Mouse (Mus musculus): Measurements from ENCODE around the gene Hgfac. TPM values are rescaled to one million over a fixed set of nuclear protein-coding genes. Genes with fewer than 3 reads are reported as not detected.

Hgfac gene
- total RNA-seq, 2 experiments from 2014 or later = 0.20 to 0.64 TPM

- DNase-seq = no peak
Observed at GRCm38 (mm10) chr5:35037438-35037837, 3.9 kb upstream of the Hgfac start.

GRCm38 (mm10) chr5:35042431-35043109 lies 1.3 kb downstream of the Hgfac start:
- no peak for DNase-seq

GRCm38 (mm10) chr5:35043110-35043451 lies 1.8 kb downstream of the Hgfac start:
- DNase-seq = peak; percentile 80 to 88

- no peak for DNase-seq
Observed at GRCm38 (mm10) chr5:35050541-35050940, 9.2 kb downstream of the Hgfac start.

GRCm38 (mm10) chr5:35054628-35055027 lies 13.3 kb downstream of the Hgfac start:
- DNase-seq = no peak

GRCm38 (mm10) chr5:35055076-35055475 lies 13.8 kb downstream of the Hgfac start:
- peak in 1 of 2 experiments; percentile 53 for DNase-seq

DNA sequence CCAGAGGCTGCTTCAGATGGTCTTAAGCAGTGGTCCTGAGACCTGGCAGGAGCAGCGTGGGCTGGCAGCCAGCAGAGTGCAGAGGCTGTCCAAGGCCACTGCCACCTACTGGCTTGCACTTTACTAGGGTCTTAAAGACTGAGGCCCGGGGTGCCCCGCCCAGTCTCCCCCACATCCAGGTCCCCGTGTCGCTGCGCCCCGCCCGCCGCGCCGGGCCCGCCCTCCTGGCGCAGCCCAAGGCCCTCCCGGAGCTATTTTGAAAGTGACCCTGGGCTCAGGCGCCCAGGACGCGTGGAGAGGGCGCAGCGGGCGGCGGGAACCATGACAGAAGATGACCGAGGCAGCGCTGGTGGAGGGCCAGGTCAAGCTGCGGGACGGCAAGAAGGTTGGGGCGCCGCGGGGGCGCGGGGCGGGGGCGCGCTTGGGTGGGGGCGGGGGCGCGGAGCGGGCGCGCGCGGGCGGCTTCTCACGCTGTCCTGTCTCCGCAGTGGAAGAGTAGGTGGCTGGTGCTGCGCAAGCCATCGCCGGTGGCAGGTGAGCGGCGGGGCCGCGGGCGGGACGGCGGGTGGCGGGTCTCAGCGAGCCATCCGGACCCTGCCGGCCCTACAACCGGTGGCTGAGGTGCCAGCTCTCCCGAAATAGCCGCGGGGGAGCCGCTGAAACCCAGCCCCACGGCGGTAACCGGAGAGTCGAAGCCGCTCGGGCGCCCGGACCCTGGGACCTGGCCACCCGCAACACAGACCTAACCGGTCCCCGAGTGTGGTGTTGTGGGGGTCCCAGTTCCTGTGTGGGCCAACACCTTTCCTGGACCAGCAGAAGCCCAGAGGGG lies 15.5 kb downstream of the Hgfac start, which contains the start of gene Dok7:
Dok7 (plus strand) TSS at position 163 of the 829 bp plus-strand sequence.
- DNase-seq = peak; percentile 71 to 81

DNA sequence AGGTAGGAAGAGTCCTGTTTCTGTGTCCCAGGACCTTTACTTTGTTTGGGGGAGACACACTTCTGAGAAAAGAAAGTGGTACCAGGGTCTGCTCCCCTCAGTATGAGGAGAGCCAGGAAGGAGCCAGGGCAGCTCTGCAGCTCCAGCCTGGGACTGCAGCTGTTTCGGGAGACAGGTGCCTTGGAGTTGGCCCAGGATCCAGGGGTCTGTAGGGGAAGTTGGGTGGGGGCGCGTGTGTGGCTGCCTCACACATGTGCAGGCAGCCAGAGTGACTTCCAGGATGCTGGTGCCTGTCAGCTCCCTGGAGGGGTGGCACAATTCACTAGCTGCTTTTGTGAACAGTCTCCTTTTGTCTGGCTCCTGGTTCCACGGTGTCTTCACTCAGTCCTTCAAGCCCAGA lies 16.3 kb downstream of the Hgfac start:
- no peak for DNase-seq

DNA sequence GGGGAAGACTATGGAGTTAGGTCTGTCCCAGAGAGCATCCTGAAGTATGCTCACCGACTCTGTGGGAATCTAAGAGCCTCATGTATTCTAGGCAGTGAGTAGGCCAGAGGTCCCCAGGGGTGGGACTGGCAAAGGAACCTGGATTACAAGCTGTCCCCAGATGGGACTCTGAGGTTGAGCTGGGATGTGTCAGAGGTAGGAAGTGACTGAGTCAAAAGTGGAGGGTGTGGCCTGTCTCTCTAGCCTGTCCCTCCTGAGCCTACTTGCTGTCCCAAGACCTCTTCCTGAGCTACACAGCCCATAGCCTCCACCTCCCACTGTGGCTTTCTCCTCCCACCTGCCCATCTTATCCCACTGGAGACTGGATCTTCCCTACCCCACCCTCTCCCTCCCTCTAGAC lies 16.9 kb downstream of the Hgfac start:
- no peak for DNase-seq

DNA sequence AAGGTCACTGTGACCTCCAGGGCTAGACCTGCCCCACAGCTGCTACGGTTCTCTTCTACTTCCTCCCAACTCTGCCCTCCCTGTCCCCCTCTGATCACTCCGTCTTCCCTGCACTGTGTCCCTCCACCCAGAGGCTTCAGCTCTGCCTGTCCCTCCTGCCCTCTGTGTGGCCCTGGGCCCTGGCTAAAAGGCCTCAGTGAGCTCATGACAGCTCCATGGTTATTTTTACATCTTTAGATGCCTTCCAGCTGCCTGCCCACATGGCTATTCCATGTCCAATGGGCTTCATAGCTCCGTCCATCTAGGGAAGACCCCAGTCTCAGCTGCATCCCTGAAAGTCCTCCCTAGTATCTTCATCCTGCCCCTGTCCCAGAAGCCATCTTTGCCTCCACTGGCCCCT lies 18.8 kb downstream of the Hgfac start:
- DNase-seq = peak; percentile 49 to 63

- DNase-seq = no peak
Observed at GRCm38 (mm10) chr5:35069841-35070240, 28.5 kb downstream of the Hgfac start.

- DNase-seq = peak in 1 of 2 experiments; percentile 36
Observed at GRCm38 (mm10) chr5:35070314-35070713, 29.0 kb downstream of the Hgfac start.

DNA sequence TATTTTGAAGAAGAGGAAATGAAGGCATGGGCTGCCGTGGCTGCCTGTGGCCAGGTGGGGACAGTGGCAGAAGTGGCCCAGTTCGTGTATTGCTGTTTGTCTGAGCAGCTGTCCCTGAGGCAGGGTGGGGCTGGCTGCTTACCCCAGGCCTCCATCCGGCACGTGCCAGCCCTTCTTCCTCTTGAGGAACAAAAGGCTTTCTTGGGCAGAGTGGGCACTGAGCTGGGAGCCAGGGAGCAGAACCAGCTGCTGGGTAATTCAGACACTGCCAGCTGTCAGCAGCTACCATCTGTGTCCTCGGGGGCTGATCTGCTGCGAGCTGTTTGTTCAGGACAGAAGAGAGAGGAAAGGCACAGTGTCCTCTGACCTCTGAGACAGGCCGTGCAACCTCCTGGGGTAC lies 29.6 kb downstream of the Hgfac start:
- no peak for DNase-seq

DNA sequence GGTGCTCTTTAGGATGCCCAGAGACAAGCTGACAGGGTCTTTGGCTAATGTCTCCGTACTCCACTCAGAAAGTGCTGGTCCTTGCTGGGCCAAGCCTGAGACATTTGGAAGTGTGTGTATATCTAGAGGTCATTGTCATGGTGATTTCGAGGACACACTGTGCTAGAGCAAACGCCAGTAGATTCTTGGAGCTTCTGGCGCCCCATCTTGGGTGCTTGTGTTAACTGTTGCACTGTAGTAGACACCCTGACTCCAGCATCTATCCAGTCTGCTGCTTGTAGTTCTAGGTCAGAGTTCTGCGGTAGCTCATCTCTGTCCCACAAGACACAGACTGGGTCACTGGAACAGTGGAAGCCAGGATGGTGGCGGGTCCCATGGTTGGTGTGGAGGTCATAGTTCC lies 30.5 kb downstream of the Hgfac start:
- DNase-seq = no peak

DNA sequence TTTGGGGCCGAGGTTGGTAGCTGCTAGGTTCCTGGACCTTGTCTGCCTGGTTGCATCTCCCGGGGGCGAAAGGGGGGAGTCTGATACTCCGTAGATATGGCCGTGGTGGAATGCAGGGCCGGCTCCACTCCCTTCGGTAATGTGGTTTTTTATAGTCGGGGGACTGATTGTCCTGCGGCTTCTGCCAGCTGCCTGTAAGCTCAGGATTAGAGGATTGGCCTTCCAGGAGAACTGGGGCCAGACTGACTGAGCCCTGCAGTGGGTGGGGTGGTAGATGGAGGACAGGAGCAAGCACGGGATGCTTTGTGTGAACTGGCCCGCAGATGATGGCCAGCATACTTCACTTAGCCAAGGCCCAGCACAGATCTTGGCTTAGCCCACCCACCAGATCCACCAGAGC lies 31.9 kb downstream of the Hgfac start:
- DNase-seq = peak in 1 of 2 experiments; percentile 58

DNA sequence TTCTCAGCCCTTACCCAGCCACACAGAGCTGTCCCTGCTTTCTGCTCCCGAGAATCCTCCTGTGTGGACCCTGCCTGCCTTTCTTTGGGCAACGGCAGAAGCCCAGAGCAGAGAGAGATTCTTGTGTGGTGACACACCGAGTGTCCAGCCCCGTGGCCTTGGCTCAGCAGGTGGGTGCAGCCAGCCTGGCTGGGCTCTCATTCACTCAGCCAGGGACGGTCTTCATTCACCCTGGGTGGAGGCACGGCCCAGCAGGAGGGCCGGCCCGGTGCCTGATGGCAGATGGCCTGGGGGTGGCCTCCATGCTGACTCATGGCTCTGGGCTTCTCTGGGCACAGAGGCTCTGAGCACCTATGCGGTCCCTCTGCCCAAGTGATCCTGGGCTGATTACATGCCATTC lies 32.7 kb downstream of the Hgfac start:
- DNase-seq = peak; percentile 45 to 71

DNA sequence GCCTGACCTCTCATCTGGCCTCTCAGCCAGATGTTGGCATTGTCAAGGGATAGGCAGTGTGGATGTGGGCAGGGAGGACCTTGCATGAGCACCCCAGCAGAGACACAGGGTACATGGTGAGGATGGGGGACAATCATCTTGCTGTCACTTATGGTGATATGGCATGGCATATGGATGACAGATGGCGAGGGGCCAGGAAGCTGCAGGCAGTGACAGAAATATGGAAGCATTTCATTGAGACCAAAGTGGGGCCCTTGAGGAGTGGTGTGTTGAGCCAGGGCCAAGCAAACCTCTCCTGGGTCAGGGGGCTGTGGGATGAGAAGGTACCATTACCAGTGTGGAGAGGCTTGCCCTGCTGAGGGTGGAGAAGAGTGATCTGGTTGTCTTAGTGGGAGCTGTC lies 35.1 kb downstream of the Hgfac start:
- no peak for DNase-seq

DNA sequence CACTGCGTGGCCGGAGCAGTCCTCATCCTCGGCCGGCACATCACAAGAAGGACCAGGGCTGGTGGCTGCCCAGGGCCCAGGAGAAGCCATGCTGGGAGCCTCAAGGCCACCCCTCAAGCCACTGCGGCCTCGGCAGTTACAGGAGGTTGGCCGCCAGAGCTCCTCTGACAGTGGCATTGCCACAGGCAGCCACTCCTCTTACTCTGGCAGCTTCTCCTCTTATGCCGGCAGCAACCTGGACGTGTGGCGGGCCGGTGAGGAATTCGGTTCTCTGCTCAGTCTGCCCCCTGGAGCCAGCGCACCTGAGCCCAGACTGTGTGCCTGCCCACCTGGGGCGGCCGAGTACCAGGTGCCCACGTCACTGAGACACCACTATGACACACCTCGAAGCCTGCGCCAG lies 37.8 kb downstream of the Hgfac start:
- DNase-seq = no peak

DNA sequence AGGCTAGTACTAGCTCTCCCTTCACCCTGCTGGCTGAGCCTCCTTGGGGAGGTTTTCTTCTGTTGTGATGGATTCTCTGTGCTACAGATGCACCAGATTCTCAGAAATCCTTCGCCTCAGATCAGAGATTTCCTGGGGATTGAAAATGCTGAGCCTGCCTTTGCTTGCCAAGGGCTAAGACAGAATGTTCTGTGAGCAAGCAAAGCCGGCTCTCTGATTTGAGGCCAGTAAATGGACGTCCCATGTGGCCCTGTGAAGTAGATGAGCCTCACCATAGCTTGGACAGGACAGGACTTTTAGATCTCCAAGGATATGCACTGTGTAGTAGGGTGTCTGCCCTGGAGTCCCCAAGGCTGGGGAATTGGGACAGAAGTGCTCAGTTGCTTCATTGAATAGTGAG lies 43.6 kb downstream of the Hgfac start:
- DNase-seq = no peak

GRCm38 (mm10) chr5:35088785-35089613 lies 47.7 kb downstream of the Hgfac start:
- peak; percentile 45 to 76 for DNase-seq

- DNase-seq = no peak
Observed at GRCm38 (mm10) chr5:35089614-35089963, 48.3 kb downstream of the Hgfac start.

DNA sequence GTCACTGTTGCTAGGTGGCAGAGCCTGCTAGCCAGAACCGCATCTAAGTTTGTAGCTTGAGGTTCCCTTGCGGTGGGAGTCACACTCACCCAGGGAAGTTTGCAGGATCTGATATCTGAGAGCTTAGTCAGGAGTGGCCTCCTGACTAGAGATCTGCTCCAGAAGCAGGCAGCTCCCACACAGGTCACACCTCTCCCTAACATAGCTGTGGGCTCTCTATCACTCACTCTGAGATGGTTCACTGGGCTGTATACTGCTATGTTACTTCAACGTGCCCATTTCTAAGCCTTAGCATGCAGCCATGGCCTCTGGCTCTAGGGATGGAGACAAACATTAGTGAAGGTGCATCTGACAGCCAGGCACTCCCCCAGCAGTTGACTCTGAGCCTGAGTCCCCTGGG lies 50.3 kb downstream of the Hgfac start:
- no peak for DNase-seq
